Mouse (Mus musculus): ENCODE measurements around the gene Zfp605.

- TF ChIP-seq POLR2A (IDR thresholded peaks at IDR 0.05; ENCODE audit: insufficient read length, low read depth) = no peak
- no peak for TF ChIP-seq MYOG (IDR thresholded peaks at IDR 0.05; ENCODE audit: control insufficient read depth in 1 of 3, insufficient read depth in 1 of 3, insufficient read length in 2 of 3, low read depth in 2 of 3)
- no peak for TF ChIP-seq POLR2AphosphoS2 (IDR thresholded peaks at IDR 0.05; ENCODE audit: insufficient read length, low read depth)
- TF ChIP-seq CEBPB (IDR thresholded peaks at IDR 0.05; ENCODE audit: insufficient read depth, poor library complexity, severe bottlenecking) = no peak
- no peak for TF ChIP-seq USF1 (IDR thresholded peaks at IDR 0.05; ENCODE audit: low read depth)
- no peak for TF ChIP-seq TCF12 (IDR thresholded peaks at IDR 0.05; ENCODE audit: insufficient read depth, poor library complexity, severe bottlenecking)
- TF ChIP-seq REST (IDR thresholded peaks at IDR 0.05; ENCODE audit: insufficient read depth, insufficient read length) = no peak
- no peak for TF ChIP-seq TCF3 (IDR thresholded peaks at IDR 0.05; ENCODE audit: insufficient read length, low read depth)
- TF ChIP-seq E2F4 (IDR thresholded peaks at IDR 0.05; ENCODE audit: insufficient read depth) = no peak
- no peak for TF ChIP-seq MAX (IDR thresholded peaks at IDR 0.05; ENCODE audit: low read depth)
- no peak for TF ChIP-seq SRF (IDR thresholded peaks at IDR 0.05; ENCODE audit: control insufficient read depth, insufficient read length, low read depth)
- no peak for TF ChIP-seq MYOD1 (IDR thresholded peaks at IDR 0.05; ENCODE audit: control insufficient read depth in 1 of 3, insufficient read length in 2 of 3, low read depth in 2 of 3)
Observed at GRCm38 (mm10) chr5:110136087-110136464, 26.2 kb downstream of the Zfp605 start.

Data from myocyte (in vitro differentiated cells).